Mouse (Mus musculus) macrophage (primary cell): ENCODE measurements around the gene Eno3. TPM values are rescaled to one million over a fixed set of nuclear protein-coding genes. Genes with fewer than 3 reads are reported as not detected.

Experiments
- H3K27ac ChIP-seq: fragments of 350-480 bp; formaldehyde crosslinking; 2 replicates; pipeline ENCODE4 v1.9.0; 2021
- H3K36me3 ChIP-seq: fragments of 350-480 bp; formaldehyde crosslinking; 2 replicates; pipeline ENCODE4 v1.9.0; 2021; ENCODE audit errors: inconsistent target
- H3K4me3 ChIP-seq: fragments of 350-480 bp; formaldehyde crosslinking; 2 replicates; pipeline ENCODE4 v1.9.0; 2021; ENCODE audit errors: inconsistent target
- H3K79me2 ChIP-seq: fragments of 350-480 bp; formaldehyde crosslinking; 2 replicates; pipeline ENCODE4 v1.9.0; 2021; ENCODE audit errors: inconsistent target
- WGBS: methylation state at CpG from one replicate; pipeline ENCODE4 v1.1.7; 2026; ENCODE audit warnings: inconsistent platforms; ENCODE audit not compliant: missing documents; 5-methylcytosine and 5-hydroxymethylcytosine counted together
- polyA plus RNA-seq: library from polyadenylated mRNA; stranded (reverse); fragments of 250-400 nt; gene quantifications from 3 replicates; pipeline ENCODE4 v1.2.4, GENCODE M21; 2018; ENCODE audit warnings: inconsistent platforms

The Eno3 gene
- polyA plus RNA-seq, 1 experiment from 2014 or later: 3.0 TPM

DNA sequence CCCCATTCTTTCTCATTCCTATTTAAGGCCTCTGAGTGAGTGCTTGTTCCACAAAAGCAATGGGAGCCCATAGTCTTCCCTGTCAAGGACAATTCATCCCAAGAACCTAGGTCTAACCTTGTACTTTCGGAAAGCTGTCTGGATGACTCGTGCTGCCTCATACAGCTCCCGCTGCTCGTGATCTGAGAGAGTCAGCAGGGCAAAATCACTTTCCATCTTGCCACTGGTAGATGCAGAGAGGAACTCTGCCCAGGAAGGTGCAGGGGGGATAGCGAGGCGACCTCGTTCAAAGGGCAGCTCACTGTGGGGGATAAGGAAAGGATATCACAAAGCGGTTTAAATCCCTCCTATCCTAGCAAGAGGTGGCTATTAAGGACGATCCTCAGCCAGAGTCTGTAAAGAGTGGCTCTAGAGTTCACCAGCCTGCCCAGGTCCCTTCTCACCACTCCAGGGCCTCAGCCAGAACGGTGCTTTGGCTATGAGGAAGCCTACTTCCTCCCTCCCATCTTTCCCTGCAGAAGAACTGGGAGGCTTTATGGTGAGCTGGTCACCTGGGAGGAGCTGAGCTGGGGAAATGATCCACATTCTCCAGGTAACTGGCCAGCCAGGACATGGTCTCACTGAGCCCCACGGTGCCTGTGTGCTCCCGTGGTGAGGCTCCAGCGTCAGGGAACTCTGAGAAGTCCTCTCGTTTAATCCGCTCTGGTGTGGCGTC is 14.5 kb downstream of the Eno3 start:
- Histone ChIP-seq H3K79me2 (peaks cover 4% of the 10 kb centered on the region; the same call in 1 of the 2 replicates), H3K36me3 (peaks cover 21% of the 10 kb centered on the region), H3K27ac (peak overlapping the region; percentile 27), H3K4me3 (no peak overlapping the region)
- 87% methylated on average over 16 of the region's 16 CpGs for WGBS

DNA sequence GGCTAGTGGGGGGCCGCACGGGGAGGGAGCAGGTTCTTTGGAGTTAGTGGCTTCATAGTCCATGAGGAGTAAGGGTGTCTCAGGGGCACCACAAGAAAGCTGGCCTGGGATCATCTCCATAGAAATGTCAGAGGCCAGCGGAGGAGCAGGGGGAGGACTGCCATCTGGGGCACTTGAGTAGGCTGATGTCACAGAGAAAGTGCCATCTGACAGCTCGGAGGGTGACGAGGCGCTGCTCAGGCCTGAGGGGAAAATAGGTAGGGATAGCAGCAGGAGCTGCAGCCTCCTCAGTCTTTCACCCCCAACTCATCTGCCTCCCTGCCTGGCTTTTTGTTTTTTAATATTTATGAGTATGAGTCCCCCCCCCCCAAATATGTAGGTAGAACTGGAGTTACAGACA is 17.0 kb downstream of the Eno3 start:
- WGBS: 90% methylated on average over 6 of the region's 6 CpGs
- H3K79me2 ChIP-seq: peaks cover 3% of the 10 kb centered on the region; the same call in 1 of the 2 replicates
- H3K4me3 ChIP-seq: no peak overlapping the region
- H3K36me3 ChIP-seq: peaks cover 45% of the 10 kb centered on the region
- peak overlapping the region; percentile 21 for H3K27ac ChIP-seq

DNA sequence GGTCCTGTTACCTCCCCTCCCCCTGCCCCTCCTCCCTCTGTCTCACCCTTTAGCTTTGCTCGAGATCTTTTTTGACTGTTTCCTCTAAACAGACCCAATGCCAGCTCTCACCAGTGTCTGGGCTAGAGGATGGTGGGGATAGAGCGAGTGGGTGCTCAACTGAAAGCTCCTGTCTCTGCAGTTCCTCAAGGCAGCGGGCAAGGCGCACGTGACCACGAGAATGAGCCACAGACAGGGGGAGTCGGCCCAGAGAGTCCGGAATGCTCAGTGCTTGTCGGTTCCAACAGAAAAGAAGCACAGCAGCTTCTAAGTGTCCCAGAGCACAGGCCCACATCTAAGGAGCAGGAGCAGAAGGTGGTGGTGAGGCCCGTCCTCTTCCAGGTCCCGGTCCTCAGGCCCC is 17.5 kb downstream of the Eno3 start:
- peak overlapping the region; percentile 21 for H3K27ac ChIP-seq
- no peak overlapping the region for H3K4me3 ChIP-seq
- H3K79me2 ChIP-seq: peaks cover 3% of the 10 kb centered on the region; the same call in 1 of the 2 replicates
- 24% methylated on average over 9 of the region's 11 CpGs for WGBS
- peaks cover 48% of the 10 kb centered on the region for H3K36me3 ChIP-seq

DNA sequence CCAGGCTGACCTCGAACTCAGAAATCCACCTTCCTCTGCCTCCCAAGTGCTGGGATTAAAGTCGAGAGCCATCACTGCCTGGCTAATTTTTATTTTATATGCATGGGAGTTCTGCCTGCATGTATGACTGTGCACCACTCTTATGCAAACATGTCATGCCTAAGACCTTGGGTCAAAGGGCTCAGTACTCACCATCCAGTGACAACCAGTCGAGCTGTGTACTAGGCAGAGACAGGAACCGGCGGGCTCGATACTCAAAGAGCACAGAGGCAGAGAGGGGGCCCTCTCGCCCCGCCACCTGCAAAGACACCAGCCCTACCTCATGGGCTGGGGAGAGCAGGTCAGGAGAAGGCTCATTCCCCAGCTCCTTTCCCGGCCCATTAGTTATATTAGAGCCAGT is 21.1 kb downstream of the Eno3 start:
- H3K79me2 ChIP-seq: peaks cover 27% of the 10 kb centered on the region; the same call in 1 of the 2 replicates
- peaks cover 71% of the 10 kb centered on the region for H3K36me3 ChIP-seq
- H3K4me3 ChIP-seq: no peak overlapping the region
- WGBS: 91% methylated on average over 7 of the region's 9 CpGs
- H3K27ac ChIP-seq: no peak overlapping the region

DNA sequence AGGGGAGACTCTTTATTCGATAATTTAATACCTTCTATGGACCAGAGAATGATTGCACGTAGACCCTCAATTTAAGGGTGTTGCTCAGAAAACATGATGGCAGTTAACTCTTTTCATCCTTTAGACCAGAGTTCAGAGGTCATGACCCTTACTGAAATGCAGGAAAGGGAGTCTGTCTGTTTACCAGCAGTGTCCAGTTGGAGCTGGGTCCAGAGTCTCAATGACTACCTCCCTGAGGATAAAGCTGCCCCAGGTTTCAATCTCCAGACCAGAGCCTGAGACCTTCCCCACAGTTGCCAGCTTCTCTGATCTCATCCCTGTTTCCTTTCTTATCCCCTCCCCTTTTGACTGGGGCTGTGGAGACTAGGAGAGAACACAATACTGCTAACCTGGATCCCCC is 21.6 kb downstream of the Eno3 start:
- WGBS: 88% methylated on average over 2 of the region's 2 CpGs
- peaks cover 69% of the 10 kb centered on the region for H3K36me3 ChIP-seq
- no peak overlapping the region for H3K4me3 ChIP-seq
- H3K79me2 ChIP-seq: peaks cover 29% of the 10 kb centered on the region; the same call in 1 of the 2 replicates
- peak overlapping the region; percentile 82 for H3K27ac ChIP-seq

DNA sequence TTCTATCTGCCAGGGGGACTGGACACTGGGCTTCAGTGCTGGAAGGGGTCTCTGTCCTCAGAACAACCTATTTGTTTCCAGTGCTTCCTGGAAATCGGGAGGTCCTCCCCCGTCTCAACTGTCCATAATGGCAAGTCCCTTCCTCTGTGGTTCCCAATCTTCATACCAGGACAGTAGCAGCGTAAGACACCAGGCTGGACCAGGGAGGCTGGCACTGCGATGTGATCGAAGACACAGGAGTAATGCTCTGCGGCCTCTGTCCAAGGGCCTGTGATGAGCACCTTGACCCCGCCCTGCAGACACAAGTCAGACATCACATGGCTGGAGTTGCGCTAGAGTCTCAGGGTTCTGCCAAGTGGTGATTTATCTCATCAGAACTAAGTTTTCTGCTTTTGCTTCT is 22.4 kb downstream of the Eno3 start:
- H3K79me2 ChIP-seq: peaks cover 35% of the 10 kb centered on the region; the same call in 1 of the 2 replicates
- 91% methylated on average over 8 of the region's 8 CpGs for WGBS
- peak overlapping the region; percentile 82 for H3K27ac ChIP-seq
- H3K36me3 ChIP-seq: peaks cover 66% of the 10 kb centered on the region
- no peak overlapping the region for H3K4me3 ChIP-seq

DNA sequence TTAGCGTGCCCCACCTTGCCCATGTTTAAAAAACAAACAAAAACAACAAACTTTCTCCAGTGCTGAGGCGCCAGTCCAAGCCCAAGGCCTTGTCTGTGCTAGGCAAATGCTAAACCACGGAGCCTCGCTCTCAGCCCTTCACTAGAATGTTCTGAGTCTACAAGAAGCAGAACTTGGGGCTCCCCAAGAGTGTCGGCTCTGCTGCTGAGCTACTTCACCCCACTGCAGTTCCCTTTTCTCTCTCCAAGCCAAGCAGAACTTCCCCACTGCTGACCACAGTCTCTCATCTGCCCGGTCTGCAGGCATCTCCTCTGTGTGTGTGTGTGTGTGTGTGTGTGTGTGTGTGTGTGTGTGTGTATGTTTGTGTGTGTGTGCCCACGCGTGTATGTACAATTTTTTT is 22.9 kb downstream of the Eno3 start:
- peaks cover 41% of the 10 kb centered on the region; the same call in 1 of the 2 replicates for H3K79me2 ChIP-seq
- peak overlapping the region; percentile 82 for H3K27ac ChIP-seq
- no peak overlapping the region for H3K4me3 ChIP-seq
- H3K36me3 ChIP-seq: peaks cover 71% of the 10 kb centered on the region
- 4% methylated on average over 7 of the region's 8 CpGs for WGBS

DNA sequence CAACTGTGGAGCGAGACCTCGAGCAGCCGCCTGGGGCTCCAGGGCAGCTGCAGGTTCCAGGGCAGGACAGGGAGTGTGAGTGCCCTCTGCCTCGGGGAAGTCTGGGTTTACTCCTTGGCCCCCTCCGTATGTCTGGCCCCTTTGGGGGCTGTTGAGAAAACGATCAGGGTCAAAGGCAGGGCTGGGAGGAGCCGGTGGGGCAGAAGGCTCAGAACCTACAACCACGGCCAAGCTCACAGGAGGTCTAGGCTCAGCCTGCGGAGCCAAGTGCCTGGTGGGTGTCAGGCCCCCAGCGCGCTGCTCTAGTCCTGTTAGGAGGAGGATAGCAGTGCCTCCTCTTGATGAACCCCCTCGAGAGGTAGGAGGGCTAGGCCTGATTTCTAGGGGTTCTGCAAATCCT is 24.2 kb downstream of the Eno3 start:
- 95% methylated on average over 11 of the region's 12 CpGs for whole genome bisulfite sequencing
- H3K79me2 ChIP-seq: peaks cover 53% of the 10 kb centered on the region
- H3K36me3 ChIP-seq: peaks cover 73% of the 10 kb centered on the region
- no peak overlapping the region for H3K4me3 ChIP-seq
- no peak overlapping the region for H3K27ac ChIP-seq

DNA sequence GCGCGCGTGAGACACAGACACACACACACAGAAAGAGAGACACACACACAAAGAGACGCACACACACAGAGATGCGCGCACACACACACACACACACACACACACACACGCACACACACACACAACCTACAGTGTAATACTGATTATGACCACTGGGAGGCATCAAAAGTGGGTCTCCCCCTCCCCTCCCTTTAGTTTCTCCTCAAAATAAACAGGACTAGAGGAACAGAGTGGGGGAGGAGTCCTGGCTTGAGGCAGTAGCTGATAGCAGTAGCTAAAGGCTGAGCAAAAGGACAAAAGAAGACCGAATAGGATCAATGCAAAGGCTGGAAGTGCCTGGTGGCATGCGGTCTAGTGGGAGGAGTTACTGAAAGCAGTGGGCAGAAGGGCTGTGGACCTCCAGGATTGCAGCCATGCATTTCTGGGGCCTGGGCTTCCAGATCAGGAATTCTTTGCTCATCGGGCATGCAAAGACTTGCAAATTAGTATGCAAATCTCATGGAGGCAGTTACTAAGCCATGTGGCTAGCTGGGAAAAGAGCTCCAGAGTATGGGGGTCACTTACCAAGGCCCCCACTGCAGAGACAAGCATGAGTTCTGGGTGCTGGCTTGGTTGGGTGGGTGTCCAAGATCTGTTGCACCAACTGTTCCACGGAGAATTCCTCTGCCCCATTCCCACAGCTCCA is 25.0 kb downstream of the Eno3 start:
- H3K36me3 ChIP-seq: peaks cover 64% of the 10 kb centered on the region
- 89% methylated on average over 11 of the region's 11 CpGs for WGBS
- no peak overlapping the region for H3K4me3 ChIP-seq
- peaks cover 62% of the 10 kb centered on the region for H3K79me2 ChIP-seq
- no peak overlapping the region for H3K27ac ChIP-seq

DNA sequence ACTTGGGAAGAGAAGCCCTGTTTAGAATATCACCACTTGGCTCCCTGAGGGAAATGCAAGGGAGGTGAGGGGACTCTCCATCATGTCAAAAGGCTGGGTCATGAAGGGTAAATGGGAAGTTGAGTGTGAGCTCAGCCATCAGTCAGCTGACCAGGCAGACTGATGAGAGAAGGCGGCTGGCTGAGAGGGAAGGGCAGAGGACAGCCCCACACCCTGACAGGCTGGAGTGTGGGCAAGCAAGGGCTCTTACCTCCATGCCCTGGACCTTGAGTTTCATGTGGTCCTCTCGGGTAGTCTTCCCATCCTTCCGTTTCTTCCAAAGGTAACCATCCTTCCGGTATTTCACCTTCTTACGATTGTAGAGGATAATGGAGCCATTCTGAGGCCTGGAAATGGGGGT is 26.6 kb downstream of the Eno3 start:
- Histone ChIP-seq H3K27ac (peak overlapping the region; percentile 84), H3K36me3 (peaks cover 49% of the 10 kb centered on the region; the same call in 1 of the 2 replicates), H3K4me3 (no peak overlapping the region), H3K79me2 (peaks cover 63% of the 10 kb centered on the region)
- 79% methylated on average over 5 of the region's 5 CpGs for WGBS

DNA sequence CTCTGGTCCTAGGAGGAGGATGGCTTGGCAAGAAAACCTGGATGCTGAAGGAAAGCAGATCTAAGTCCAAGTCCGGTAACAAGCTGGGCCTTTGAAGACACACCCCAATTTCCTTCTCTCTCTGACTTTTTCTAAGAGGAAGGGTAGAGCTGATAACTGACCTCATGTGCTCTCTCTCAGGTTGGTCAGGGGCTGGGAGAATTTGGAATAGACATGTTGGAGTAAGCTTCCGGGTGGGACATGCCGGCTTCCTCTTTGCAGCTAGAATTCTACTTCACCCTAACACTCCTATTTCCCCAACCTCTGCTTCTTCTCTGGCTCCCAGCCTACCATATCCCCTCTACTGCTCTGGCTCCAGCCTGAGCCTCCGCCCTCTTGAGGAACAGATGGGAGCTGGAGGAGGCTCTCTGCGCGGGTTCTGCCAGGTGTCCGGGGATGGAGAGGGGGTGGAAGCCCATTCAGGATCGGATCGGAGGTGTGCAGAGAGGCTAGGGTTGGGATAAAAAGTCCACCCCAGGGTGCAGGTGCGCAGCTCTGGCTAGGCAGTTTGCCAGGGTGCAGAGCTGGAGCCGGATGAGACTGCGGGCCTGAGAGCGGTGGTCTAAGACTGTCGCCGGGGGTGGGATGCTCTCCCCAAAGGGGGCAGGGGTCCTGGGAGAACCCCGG is 30.0 kb downstream of the Eno3 start:
- Histone ChIP-seq H3K27ac (peak overlapping the region; percentile 84), H3K4me3 (peak overlapping the region; percentile 80), H3K79me2 (peaks cover 50% of the 10 kb centered on the region), H3K36me3 (peaks cover 30% of the 10 kb centered on the region; the same call in 1 of the 2 replicates)
- 2% methylated on average over 12 of the region's 16 CpGs for WGBS

DNA sequence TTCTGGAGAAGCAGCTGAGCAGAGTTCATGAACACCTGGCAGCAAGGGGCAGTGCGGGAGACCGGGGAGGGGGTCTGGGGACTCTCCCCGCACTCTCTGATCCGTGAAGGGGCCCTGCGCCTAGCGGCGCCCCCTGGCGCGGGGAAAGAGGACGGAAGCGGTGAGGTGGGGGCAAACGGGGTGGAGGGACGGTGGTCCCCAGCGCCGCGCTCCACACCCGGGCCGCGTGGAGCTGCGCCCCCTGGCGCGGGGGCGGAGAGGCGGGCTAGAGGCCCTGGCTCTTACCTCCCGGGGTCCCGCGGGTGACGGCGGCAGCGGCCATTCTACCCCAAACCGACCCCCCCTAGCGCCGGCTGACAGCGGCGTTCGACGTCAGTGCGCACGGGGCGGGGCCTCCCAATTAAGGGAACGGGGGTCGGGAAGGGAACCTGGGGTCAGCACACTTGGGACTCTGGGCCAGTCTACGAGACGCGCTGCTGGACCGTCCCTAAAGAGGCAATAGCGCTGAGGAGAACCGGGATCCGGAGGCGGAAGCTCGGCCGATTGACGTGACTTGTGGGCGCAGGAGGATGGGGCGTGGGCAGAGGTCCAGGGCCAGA is 30.7 kb downstream of the Eno3 start, which contains the start of gene Camta2:
Gene Camta2 (minus strand): TSS at position 505 of the 599 bp plus-strand sequence.
- Histone ChIP-seq H3K27ac (peak within 1 kb of the TSS; percentile 84), H3K79me2 (peaks cover 44% of the 10 kb centered on the region), H3K4me3 (peak within 1 kb of the TSS; percentile 80), H3K36me3 (peaks cover 23% of the 10 kb centered on the region; the same call in 1 of the 2 replicates)
- under 1% methylated on average over 53 of the region's 55 CpGs for WGBS

DNA sequence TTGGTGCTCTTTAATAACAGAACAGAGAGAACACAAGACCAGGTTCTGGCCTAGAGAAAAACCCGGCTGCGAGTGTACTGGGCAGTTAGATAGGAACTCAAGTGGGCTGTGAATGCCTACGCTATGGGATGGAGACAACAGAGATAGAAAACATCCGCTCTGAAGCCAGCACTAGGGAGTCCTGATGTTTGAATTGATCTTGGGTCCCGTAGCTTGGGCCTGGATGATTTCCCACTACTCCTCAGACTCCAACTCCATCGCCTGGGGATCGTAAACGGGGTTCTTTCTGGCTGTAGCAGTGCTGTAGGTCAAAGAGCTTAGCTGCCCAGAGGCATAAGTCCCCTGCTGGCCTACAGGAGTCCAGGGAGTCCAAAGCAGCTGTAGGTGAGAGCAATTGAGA is 31.4 kb downstream of the Eno3 start:
- H3K79me2 ChIP-seq: peaks cover 38% of the 10 kb centered on the region
- peak overlapping the region; percentile 55 for H3K4me3 ChIP-seq
- WGBS: 53% methylated on average over 8 of the region's 8 CpGs
- peaks cover 20% of the 10 kb centered on the region; the same call in 1 of the 2 replicates for H3K36me3 ChIP-seq
- H3K27ac ChIP-seq: peak overlapping the region; percentile 72

DNA sequence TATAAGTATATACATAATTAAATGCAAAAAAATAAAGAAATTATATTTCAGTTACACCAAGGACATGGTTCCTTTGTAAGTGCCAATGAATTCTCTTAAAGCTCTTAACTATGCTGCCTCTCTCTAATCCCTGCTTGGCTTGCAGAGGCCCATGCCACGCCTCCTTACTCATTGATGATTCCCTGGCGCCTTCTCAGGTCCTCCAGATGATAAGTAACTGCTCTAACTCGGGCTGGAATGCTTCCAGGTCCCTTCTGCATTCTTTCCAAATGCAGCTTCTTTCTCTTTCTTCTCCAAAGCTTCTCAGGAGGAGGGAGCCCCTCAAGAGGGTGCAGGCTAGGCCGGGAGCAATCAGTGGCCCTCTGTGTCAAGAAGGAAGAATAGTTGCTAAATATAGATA is 32.6 kb downstream of the Eno3 start:
- Histone ChIP-seq H3K36me3 (peaks cover 15% of the 10 kb centered on the region; the same call in 1 of the 2 replicates), H3K4me3 (no peak overlapping the region), H3K27ac (no peak overlapping the region), H3K79me2 (peaks cover 29% of the 10 kb centered on the region)
- 92% methylated on average over 4 of the region's 4 CpGs for WGBS
